Mouse (Mus musculus) liver, adult 2 months (tissue): ENCODE results near the gene Glrx5. TPM values are rescaled to one million over a fixed set of nuclear protein-coding genes. Genes with fewer than 3 reads are reported as not detected.

Experiments
- DNase-seq: peaks from one replicate; pipeline ENCODE4 v3.0.0-alpha.2; 2011; ENCODE audit warnings: low read depth, low spot score; ENCODE audit errors: extremely low read depth
- H3K27ac ChIP-seq: fragments of 200-500 bp; replicated peaks from 2 replicates; pipeline ENCODE4 v1.5.1; 2012; ENCODE audit warnings: low read depth, mild to moderate bottlenecking, control low read depth, inconsistent platforms, low read length; ENCODE audit not compliant: insufficient read depth
- H3K27me3 ChIP-seq: fragments of 200-500 bp; 2 replicates; pipeline ENCODE4 v1.6.1; 2012; ENCODE audit warnings: mild to moderate bottlenecking, moderate library complexity, low read length, inconsistent platforms; ENCODE audit not compliant: control insufficient read depth, insufficient read depth
- H3K36me3 ChIP-seq: fragments of 200-500 bp; 2 replicates; pipeline ENCODE4 v1.6.1; 2012; ENCODE audit warnings: low read length, inconsistent platforms; ENCODE audit not compliant: control insufficient read depth, insufficient read depth
- H3K4me1 ChIP-seq: fragments of 200-500 bp; 2 replicates; pipeline ENCODE4 v1.6.1; 2011; ENCODE audit warnings: low read length; ENCODE audit not compliant: control insufficient read depth, insufficient read depth
- H3K4me3 ChIP-seq: fragments of 200-500 bp; 2 replicates; pipeline ENCODE4 v1.5.1; 2011; ENCODE audit warnings: low read depth, mild to moderate bottlenecking, control low read depth, low read length, moderate library complexity; ENCODE audit not compliant: insufficient read depth
- H3K79me2 ChIP-seq: fragments of 200-500 bp; 2 replicates; pipeline ENCODE4 v1.6.1; 2012; ENCODE audit warnings: inconsistent platforms, mild to moderate bottlenecking, low read length, moderate library complexity; ENCODE audit not compliant: control insufficient read depth, insufficient read depth
- H3K9ac ChIP-seq: fragments of 200-500 bp; 2 replicates; pipeline ENCODE4 v1.6.1; 2012; ENCODE audit warnings: low read depth, mild to moderate bottlenecking, control low read depth, inconsistent platforms, low read length
- CTCF ChIP-seq: fragments of 200-500 bp; IDR thresholded peaks from 2 replicates; pipeline ENCODE4 v1.5.1; 2011; ENCODE audit warnings: low read depth, low read length, control low read depth
- POLR2A ChIP-seq: fragments of 200-500 bp; IDR thresholded peaks from 2 replicates; pipeline ENCODE4 v1.6.1; 2011; ENCODE audit warnings: low read length, control low read depth; ENCODE audit not compliant: insufficient read depth; ENCODE audit errors: extremely low read depth
- WGBS: fragments of 180-500 bp; shearing (Covaris S2); methylation state at CpG from one replicate; pipeline ENCODE4 v1.1.7; 2018; 5-methylcytosine and 5-hydroxymethylcytosine counted together
- polyA plus RNA-seq: library from polyadenylated mRNA; depleted of rRNA; stranded (reverse); fragments of >200 nt; gene quantifications from 2 replicates; pipeline ENCODE4 v1.2.3, GENCODE M21; 2012
- total RNA-seq: library from RNA; depleted of rRNA; stranded (reverse); fragments of >200 nt; gene quantifications from 2 replicates; pipeline ENCODE4 v1.2.3, GENCODE M21; 2014

The Glrx5 gene
- total and polyA plus RNA-seq, 2 experiments, result 45.5 to 144 TPM

DNA sequence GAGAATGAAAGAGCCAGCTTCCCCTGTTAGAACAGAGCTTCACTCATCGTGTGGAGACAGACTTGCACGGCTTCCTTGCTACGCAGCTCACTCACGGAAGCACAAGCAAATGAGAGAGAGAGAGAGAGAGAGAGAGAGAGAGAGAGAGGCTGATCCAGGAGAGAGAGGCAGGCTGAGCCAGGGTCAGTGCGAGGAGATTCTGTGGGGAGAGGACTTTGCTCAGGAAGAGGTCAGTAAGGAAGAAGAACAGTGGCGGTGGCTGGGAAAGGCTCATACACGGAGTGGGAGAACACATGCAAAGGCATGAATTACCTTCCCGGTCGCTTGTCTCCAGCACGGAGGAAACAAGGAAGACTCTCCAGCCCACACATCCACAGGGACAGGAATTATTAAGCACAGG is 35.3 kb upstream of the Glrx5 start:
- Histone ChIP-seq H3K36me3 (no peaks in the 10 kb centered on the region), H3K9ac (peak overlapping the region; percentile 12; the same call in 1 of the 2 replicates), H3K27ac (peak overlapping the region; percentile 59), H3K79me2 (peaks cover 7% of the 10 kb centered on the region; the same call in 1 of the 2 replicates), H3K4me3 (no peak overlapping the region), H3K4me1 (peaks cover 55% of the 10 kb centered on the region), H3K27me3 (no peaks in the 10 kb centered on the region)
- 38% methylated on average over 10 of the region's 10 CpGs for WGBS
- peak; percentile 71 for DNase-seq
- TF ChIP-seq POLR2A (no peak), CTCF (no peak)

DNA sequence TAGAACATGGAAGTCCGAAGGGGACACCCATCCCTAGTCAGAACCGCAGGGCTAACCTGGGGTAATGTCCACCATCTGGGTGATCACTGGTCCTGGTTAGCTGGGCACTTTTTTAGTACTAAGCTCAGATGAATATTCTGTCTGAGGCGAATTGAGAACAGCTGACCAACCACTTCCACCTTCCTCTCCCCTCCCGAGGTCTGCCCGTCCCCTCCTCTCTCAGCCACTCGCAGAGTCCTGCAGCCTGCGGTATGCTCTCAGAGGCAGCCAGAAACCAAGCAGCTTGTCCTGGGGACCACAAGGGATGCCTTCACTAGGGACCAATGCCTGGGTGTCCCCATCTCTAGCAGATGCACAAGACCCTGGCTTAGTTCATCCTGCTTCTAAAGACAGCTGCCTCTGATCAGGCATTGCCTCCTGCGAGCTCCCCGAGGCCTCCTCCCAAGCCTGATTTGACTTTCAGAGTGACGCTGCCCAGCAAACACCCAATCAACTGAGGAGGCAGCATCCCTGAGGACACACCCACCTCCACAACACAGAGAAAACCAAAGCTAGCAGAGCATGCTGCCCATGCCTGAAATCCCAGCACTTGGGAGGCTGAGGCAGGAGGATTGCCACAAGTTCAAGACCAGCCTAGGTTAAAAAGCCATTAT is 34.7 kb upstream of the Glrx5 start:
- Histone ChIP-seq H3K27me3 (no peaks in the 10 kb centered on the region), H3K36me3 (no peaks in the 10 kb centered on the region), H3K9ac (no peak overlapping the region), H3K79me2 (peaks cover 7% of the 10 kb centered on the region; the same call in 1 of the 2 replicates), H3K4me1 (peaks cover 53% of the 10 kb centered on the region), H3K4me3 (no peak overlapping the region), H3K27ac (peak overlapping the region; percentile 59)
- WGBS, result 70% methylated on average over 10 of the region's 10 CpGs
- TF ChIP-seq CTCF, result no peak
- TF ChIP-seq POLR2A, result no peak
- DNase-seq, result peak; percentile 37

DNA sequence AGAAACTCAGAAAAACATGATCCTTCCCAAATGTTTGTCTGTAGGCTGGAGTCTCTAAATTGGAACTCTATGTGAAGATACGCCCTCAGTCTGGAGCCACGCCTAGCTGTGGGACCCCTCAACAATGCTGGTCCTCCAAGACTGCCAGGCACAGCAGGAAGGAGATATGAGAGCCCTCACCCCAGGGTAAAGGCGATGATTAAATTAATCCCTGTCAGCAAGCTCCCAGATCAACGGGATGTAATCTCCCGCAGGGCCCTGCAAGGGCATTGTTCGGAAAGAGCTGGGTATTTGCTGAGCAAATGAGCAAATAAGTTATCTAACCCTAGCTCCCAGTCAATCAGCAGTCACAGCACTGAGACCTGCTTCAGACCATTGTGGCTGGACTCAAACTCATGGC is 33.9 kb upstream of the Glrx5 start:
- TF ChIP-seq CTCF, result no peak
- no peak for TF ChIP-seq POLR2A
- Histone ChIP-seq H3K27me3 (no peaks in the 10 kb centered on the region), H3K4me3 (no peak overlapping the region), H3K9ac (peak overlapping the region; percentile 38), H3K36me3 (no peaks in the 10 kb centered on the region), H3K4me1 (peaks cover 53% of the 10 kb centered on the region), H3K79me2 (peaks cover 7% of the 10 kb centered on the region; the same call in 1 of the 2 replicates), H3K27ac (peak overlapping the region; percentile 89)
- 31% methylated on average over 6 of the region's 6 CpGs for WGBS
- peak; percentile 76 for DNase-seq

DNA sequence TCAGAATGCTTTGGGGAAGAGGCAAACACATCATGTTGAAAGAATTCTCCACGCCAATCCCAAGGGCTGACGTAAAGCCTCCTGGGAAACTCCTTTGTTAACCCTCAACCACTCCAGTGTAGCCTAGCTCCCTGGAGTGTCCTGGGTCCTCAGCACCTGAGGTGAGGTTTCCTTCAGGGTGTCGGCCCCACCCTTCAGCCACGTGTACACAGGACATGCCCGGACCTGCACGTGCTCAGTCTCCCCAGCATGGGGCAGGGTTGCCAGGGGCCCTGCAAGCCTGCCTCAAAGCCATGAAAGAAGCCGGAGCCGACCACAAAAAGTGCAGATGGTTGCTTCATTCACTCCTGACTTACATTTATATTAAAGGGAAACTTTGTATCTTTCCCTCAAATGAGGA is 33.3 kb upstream of the Glrx5 start:
- no peaks in the 10 kb centered on the region for H3K36me3 ChIP-seq
- no peak overlapping the region for H3K4me3 ChIP-seq
- H3K4me1 ChIP-seq, result peaks cover 50% of the 10 kb centered on the region
- no peaks in the 10 kb centered on the region for H3K27me3 ChIP-seq
- DNase-seq, result peak; percentile 49
- H3K9ac ChIP-seq, result no peak overlapping the region
- no peak for TF ChIP-seq POLR2A
- no peak for TF ChIP-seq CTCF
- peaks cover 11% of the 10 kb centered on the region; the same call in 1 of the 2 replicates for H3K79me2 ChIP-seq
- WGBS, result 37% methylated on average over 8 of the region's 8 CpGs
- peak overlapping the region; percentile 89 for H3K27ac ChIP-seq

DNA sequence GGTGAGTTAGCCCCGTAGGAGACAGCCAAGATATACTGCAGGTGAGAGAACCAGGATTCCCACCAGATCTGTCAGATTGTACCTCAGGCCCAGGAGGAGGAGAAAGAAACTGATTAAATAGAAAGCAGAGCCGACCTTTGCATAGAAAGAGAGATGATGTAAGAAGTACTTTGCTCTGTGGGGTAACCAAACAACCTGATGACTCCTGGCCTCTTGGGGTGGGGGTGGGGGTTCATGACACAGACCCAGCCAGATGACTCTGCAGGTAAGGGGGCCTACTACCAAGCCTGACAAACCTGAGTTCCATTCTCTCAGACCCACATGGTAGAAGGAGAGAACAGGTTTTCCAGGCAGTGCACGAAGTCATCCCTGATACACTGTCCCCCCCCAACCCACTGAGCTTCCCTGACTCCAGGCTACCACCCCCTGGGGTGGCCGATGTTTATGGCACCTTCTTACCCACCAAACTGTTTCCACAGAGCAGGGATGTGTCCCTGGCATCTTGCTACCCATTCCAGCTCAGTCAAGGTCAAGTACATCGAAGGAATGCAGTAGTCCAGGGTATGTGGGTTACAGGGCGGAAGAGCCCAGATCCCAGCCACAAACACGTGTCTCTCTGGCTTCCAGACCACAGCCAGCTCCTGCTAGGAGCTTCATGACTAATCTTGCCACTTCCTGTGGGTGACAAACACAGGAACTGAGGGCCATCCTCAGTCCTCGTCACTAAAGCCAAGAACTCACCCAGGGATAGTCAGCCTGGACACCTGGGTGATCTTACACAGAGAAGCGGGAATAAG is 31.8 kb upstream of the Glrx5 start:
- Histone ChIP-seq H3K27me3 (no peaks in the 10 kb centered on the region), H3K79me2 (peaks cover 21% of the 10 kb centered on the region; the same call in 1 of the 2 replicates), H3K4me1 (peaks cover 54% of the 10 kb centered on the region), H3K27ac (peak overlapping the region; percentile 89), H3K9ac (peak overlapping the region; percentile 61), H3K4me3 (no peak overlapping the region), H3K36me3 (no peaks in the 10 kb centered on the region)
- peak; percentile 95 for DNase-seq
- WGBS, result 32% methylated on average over 9 of the region's 9 CpGs
- TF ChIP-seq POLR2A, result no peak
- TF ChIP-seq CTCF, result no peak
